Mouse (Mus musculus) cerebellum, adult 11 months (tissue): Measurements from ENCODE around the gene Olfr1313.
"Not testable (repeated sequence)": the region's sequence is repeated elsewhere in the genome, so short reads cannot be mapped to it uniquely, and the experiment has no call there.

Source experiments
- DNase-seq: peaks from one replicate; pipeline ENCODE4 v3.0.0; 2022

The Olfr1313 gene

DNA sequence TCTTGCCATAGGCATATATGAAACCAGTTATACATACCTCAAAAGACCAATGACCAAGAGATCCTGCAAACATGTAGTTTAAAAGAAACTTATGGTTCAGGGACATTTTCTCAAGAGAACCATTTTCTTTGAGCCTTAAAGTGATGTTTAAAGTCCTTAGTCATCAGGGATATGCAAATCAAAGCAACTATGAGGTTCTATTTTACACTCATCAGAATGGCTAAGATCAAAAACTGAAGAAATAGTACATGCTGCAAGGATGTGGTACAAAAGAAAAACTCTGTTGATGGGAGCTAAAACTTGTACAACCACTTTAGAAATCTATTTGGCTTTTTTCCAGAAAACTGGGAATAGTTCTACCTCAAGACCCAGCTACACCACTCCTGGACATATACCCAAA lies at the start of gene Olfr1313:
Gene Olfr1313, minus strand, starts transcription at position 101 of the 400 bp plus-strand sequence.
- no peak for DNase-seq

DNA sequence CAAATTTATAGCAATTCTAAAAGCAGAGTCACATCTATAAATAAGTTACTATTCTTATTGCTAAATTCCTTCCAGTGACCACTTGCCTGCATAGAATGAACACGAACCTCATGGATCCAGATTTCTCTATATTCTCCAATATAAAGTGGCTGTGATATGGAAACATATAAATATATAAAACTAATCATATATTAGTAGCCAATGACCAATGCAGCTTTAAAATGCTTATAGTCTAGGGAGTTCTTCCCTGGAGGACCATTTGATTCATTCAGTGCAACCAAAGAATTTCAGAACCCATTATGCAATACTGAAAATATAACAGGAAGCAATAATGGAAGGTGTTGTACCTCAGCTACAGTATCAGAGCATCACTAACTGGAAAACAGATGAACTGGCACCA lies 37.7 kb upstream of the Olfr1313 start, which contains the start of gene Olfr1315-ps1:
Gene Olfr1315-ps1, minus strand, starts transcription at position 101 of the 400 bp plus-strand sequence.
- no peak for DNase-seq

DNA sequence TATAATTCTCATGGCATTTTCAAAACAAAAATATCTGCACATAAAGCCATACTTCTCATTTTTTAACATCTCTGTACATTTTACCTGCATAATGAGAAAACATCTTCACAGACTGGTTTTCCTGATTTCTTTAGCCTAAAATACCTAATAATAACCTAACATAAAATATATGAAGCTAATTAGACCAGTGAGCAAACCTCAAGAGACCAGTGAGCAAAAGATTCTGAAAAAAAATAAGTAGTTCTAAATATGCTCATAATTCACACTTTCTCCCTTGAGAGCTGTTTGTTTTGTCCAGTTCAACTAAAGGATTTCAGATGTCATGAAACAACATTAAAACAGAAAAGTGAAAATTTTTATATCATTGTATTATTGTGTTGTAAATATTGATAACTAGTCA lies 19.0 kb upstream of the Olfr1313 start, which contains the start of gene Olfr1314:
Gene Olfr1314, minus strand, starts transcription at position 101 of the 400 bp plus-strand sequence.
- no peak for DNase-seq

DNA sequence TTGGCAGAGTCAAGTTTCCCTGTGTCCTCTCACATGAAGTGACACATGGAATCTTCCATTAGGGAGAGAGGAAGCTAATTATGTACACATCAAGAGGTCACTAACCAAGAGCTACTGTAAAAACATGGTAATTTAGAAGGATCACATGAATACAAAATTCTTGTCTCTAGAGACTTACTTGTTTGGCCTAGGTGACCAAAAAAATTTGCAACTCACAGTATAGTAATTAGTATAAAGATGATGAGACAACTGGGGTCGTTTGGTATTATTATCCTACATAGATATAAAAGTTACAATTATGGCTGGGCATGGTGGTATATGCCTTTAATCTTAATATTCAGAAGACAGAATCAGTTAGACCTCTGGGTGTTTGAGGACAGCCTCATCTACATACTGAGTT lies 27.5 kb downstream of the Olfr1313 start, which contains the start of gene Olfr1312:
Gene Olfr1312, minus strand, starts transcription at position 101 of the 400 bp plus-strand sequence.
- DNase-seq = no peak

DNA sequence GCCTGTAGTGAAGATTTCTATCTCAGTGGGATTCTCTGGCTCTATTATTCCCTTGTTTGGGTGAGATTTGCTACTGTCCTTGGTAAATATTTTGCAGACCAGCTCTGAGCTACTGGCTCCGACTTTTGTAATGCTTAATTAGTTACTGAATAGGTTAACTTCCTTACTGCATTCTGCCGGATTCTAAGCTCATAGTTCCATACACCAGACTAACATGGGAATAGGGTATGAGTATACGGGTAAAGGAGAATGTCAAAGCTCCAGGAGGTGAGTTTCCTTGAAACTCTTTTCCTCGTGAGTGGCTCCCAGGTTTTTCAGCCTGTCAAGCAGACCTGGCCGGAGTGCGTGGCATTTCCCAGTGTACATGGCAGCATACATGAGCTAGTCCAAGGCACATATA lies 50.7 kb downstream of the Olfr1313 start:
- not testable (repeated sequence) for DNase-seq

DNA sequence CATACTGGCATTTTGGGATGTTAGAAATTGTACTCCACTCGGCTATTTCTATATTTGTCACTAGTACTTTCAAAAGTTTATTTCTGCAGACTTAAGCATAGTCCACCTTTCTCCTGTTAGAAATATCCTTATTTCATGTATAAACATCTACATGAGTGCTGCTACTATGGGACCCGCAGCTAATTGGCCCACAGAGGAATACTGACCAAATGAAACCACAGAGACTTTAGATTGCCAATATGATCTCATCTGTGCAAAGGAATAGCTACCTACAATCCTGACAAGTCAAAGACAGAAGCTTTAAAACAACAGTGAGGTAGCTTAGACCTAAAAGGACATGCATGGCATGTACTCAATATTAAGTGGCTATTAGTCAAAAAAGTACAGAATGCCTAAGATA lies 53.3 kb downstream of the Olfr1313 start, which contains the start of gene Olfr1311:
Gene Olfr1311, minus strand, starts transcription at position 101 of the 400 bp plus-strand sequence.
- DNase-seq = no peak
